Mouse (Mus musculus) heart, embryonic 16.5 days (tissue): Measurements from ENCODE around the gene Cep295nl. TPM values are rescaled to one million over a fixed set of nuclear protein-coding genes. Genes with fewer than 3 reads are reported as not detected.
"Not testable (repeated sequence)": the region's sequence is repeated elsewhere in the genome, so short reads cannot be mapped to it uniquely, and the experiment has no call there.

Source experiments
- ATAC-seq: fragments of 200-750 bp; cut with Nextera tagmentation; replicated peaks from 2 replicates; pipeline ENCODE4 v1.8.0; 2017; ENCODE audit warnings: moderate number of reproducible peaks; ENCODE audit not compliant: insufficient read depth, low FRiP score; ENCODE audit errors: extremely low read depth
- H3K27ac ChIP-seq: fragments of 300-500 bp; sonication (generic); 2 replicates; pipeline ENCODE4 v1.5.1; 2014; ENCODE audit warnings: mild to moderate bottlenecking, low read length, control low read depth, moderate library complexity
- H3K27me3 ChIP-seq: fragments of 300-500 bp; sonication (generic); 2 replicates; pipeline ENCODE4 v1.6.1; 2014; ENCODE audit warnings: low read length, mixed read lengths; ENCODE audit not compliant: control insufficient read depth, insufficient read depth
- H3K36me3 ChIP-seq: fragments of 300-500 bp; sonication (generic); 2 replicates; pipeline ENCODE4 v1.6.1; 2014; ENCODE audit not compliant: control insufficient read depth, insufficient read depth
- H3K4me1 ChIP-seq: fragments of 300-500 bp; sonication (generic); 2 replicates; pipeline ENCODE4 v1.6.1; 2014; ENCODE audit warnings: low read length, mixed read lengths; ENCODE audit not compliant: control insufficient read depth, insufficient read depth
- H3K4me2 ChIP-seq: fragments of 300-500 bp; sonication (generic); 2 replicates; pipeline ENCODE4 v1.6.1; 2014; ENCODE audit warnings: low read depth, mild to moderate bottlenecking, control low read depth, low read length
- H3K4me3 ChIP-seq: fragments of 300-500 bp; sonication (generic); 2 replicates; pipeline ENCODE4 v1.5.1; 2014; ENCODE audit warnings: mild to moderate bottlenecking, control low read depth, low read length
- H3K9ac ChIP-seq: fragments of 300-500 bp; sonication (generic); 2 replicates; pipeline ENCODE4 v1.6.1; 2014; ENCODE audit warnings: low read length, control low read depth
- H3K9me3 ChIP-seq: fragments of 300-500 bp; sonication (generic); replicated peaks from 2 replicates; pipeline ENCODE4 v1.6.1; 2016; ENCODE audit warnings: low read length; ENCODE audit not compliant: control insufficient read depth
- WGBS: fragments of 180-500 bp; shearing (Covaris S2); extraction: QIAGEN DNeasy Blood & Tissue Kit; methylation state at CpG from one replicate; pipeline ENCODE4 v1.1.7; 2014; 5-methylcytosine and 5-hydroxymethylcytosine counted together
- polyA plus RNA-seq: library from polyadenylated mRNA; unstranded; fragments of >200 nt; fragmentation: Nextera tagmentation; extraction: Ambion mirVana; gene quantifications from 2 replicates; pipeline ENCODE4 v1.2.1, GENCODE M21; 2015

Cep295nl gene
- polyA plus RNA-seq, 1 experiment from 2014 or later: 0.28 TPM

GRCm38 (mm10) chr11:118321971-118322370 is 20.3 kb downstream of the Cep295nl start:
- H3K4me2 ChIP-seq: no peak overlapping the region
- no peak for ATAC-seq
- no peak overlapping the region for H3K27ac ChIP-seq
- peaks cover 6% of the 10 kb centered on the region for H3K4me1 ChIP-seq
- peaks cover 22% of the 10 kb centered on the region for H3K36me3 ChIP-seq
- no peak overlapping the region for H3K4me3 ChIP-seq
- H3K9ac ChIP-seq: no peak overlapping the region
- no peaks in the 10 kb centered on the region for H3K27me3 ChIP-seq
- WGBS: 51% methylated on average over 4 of the region's 4 CpGs
- H3K9me3 ChIP-seq: no peaks in the 10 kb centered on the region

- Histone ChIP-seq H3K27ac (no peak overlapping the region), H3K27me3 (no peaks in the 10 kb centered on the region), H3K4me2 (no peak overlapping the region), H3K4me1 (peaks cover 11% of the 10 kb centered on the region), H3K9ac (no peak overlapping the region), H3K36me3 (peaks cover 22% of the 10 kb centered on the region), H3K4me3 (no peak overlapping the region), H3K9me3 (no peaks in the 10 kb centered on the region)
- 84% methylated on average over 7 of the region's 7 CpGs for WGBS
- ATAC-seq: no peak
Measured at GRCm38 (mm10) chr11:118321500-118321899, 20.8 kb downstream of the Cep295nl start.

- H3K27ac ChIP-seq: no peak overlapping the region
- no peak overlapping the region for H3K4me2 ChIP-seq
- peaks cover 10% of the 10 kb centered on the region for H3K4me1 ChIP-seq
- no peak overlapping the region for H3K9ac ChIP-seq
- 67% methylated on average over 5 of the region's 5 CpGs for WGBS
- H3K36me3 ChIP-seq: peaks cover 22% of the 10 kb centered on the region
- H3K27me3 ChIP-seq: no peaks in the 10 kb centered on the region
- no peak for ATAC-seq
- H3K9me3 ChIP-seq: no peaks in the 10 kb centered on the region
- H3K4me3 ChIP-seq: no peak overlapping the region
Measured at GRCm38 (mm10) chr11:118318678-118319077, 23.6 kb downstream of the Cep295nl start.

GRCm38 (mm10) chr11:118317129-118317528 is 25.2 kb downstream of the Cep295nl start:
- 11% methylated on average over 7 of the region's 7 CpGs for WGBS
- 0 out of 2 replicates have a peak, but pooled peaks have one; percentile 5 for ATAC-seq
- H3K36me3 ChIP-seq: peaks cover 22% of the 10 kb centered on the region
- no peak overlapping the region for H3K27ac ChIP-seq
- peaks cover 10% of the 10 kb centered on the region for H3K4me1 ChIP-seq
- H3K4me3 ChIP-seq: no peak overlapping the region
- H3K4me2 ChIP-seq: no peak overlapping the region
- no peak overlapping the region for H3K9ac ChIP-seq
- H3K9me3 ChIP-seq: no peaks in the 10 kb centered on the region
- H3K27me3 ChIP-seq: no peaks in the 10 kb centered on the region

GRCm38 (mm10) chr11:118316231-118316806 is 26.0 kb downstream of the Cep295nl start:
- Histone ChIP-seq H3K9me3 (no peaks in the 10 kb centered on the region), H3K36me3 (peaks cover 22% of the 10 kb centered on the region), H3K27ac (no peak overlapping the region), H3K4me1 (peaks cover 10% of the 10 kb centered on the region), H3K4me3 (no peak overlapping the region), H3K27me3 (no peaks in the 10 kb centered on the region), H3K4me2 (no peak overlapping the region), H3K9ac (no peak overlapping the region)
- WGBS: 40% methylated on average over 8 of the region's 8 CpGs
- ATAC-seq: no peak

GRCm38 (mm10) chr11:118312132-118312723 is 30.1 kb downstream of the Cep295nl start:
- H3K9ac ChIP-seq: no peak overlapping the region
- H3K36me3 ChIP-seq: peaks cover 25% of the 10 kb centered on the region
- H3K4me2 ChIP-seq: no peak overlapping the region
- no peak overlapping the region for H3K27ac ChIP-seq
- no peak overlapping the region for H3K4me3 ChIP-seq
- no peaks in the 10 kb centered on the region; the same call in 1 of the 2 replicates for H3K9me3 ChIP-seq
- peaks cover 10% of the 10 kb centered on the region for H3K4me1 ChIP-seq
- H3K27me3 ChIP-seq: no peaks in the 10 kb centered on the region
- ATAC-seq: no peak
- 78% methylated on average over 6 of the region's 6 CpGs for WGBS

GRCm38 (mm10) chr11:118307962-118308361 is 34.3 kb downstream of the Cep295nl start:
- H3K9ac ChIP-seq, H3K27ac ChIP-seq, ATAC-seq, H3K4me1 ChIP-seq, H3K4me2 ChIP-seq, H3K9me3 ChIP-seq, H3K4me3 ChIP-seq, H3K27me3 ChIP-seq: not testable (repeated sequence)
- H3K36me3 ChIP-seq: peaks cover 31% of the 10 kb centered on the region
- WGBS: 87% methylated on average over 2 of the region's 2 CpGs

GRCm38 (mm10) chr11:118303959-118304358 is 38.3 kb downstream of the Cep295nl start:
- H3K4me3 ChIP-seq, H3K9me3 ChIP-seq, H3K9ac ChIP-seq, H3K4me1 ChIP-seq, ATAC-seq, H3K27me3 ChIP-seq, H3K27ac ChIP-seq, H3K4me2 ChIP-seq: not testable (repeated sequence)
- WGBS: 90% methylated on average over 4 of the region's 4 CpGs
- H3K36me3 ChIP-seq: peaks cover 18% of the 10 kb centered on the region

GRCm38 (mm10) chr11:118298810-118299209 is 43.5 kb downstream of the Cep295nl start:
- no peak for ATAC-seq
- no peaks in the 10 kb centered on the region for H3K4me1 ChIP-seq
- no peak overlapping the region for H3K9ac ChIP-seq
- H3K27me3 ChIP-seq: no peaks in the 10 kb centered on the region
- no peak overlapping the region for H3K4me2 ChIP-seq
- WGBS: 65% methylated on average over 2 of the region's 2 CpGs
- H3K36me3 ChIP-seq: peaks cover 9% of the 10 kb centered on the region; the same call in 1 of the 2 replicates
- no peak overlapping the region for H3K27ac ChIP-seq
- H3K4me3 ChIP-seq: no peak overlapping the region
- H3K9me3 ChIP-seq: no peaks in the 10 kb centered on the region
